Mouse (Mus musculus): ENCODE data around the gene Trim7. TPM values are rescaled to one million over a fixed set of nuclear protein-coding genes. Genes with fewer than 3 reads are reported as not detected.

The Trim7 gene
- polyA plus RNA-seq (2017; shearing (Covaris generic)): 0.80 TPM

GRCm38 (mm10) chr11:48825979-48826751, at the start of gene Trim7, which contains the start of gene Gm12184:
TSS of gene Trim7 (plus strand) at chr11:48826140.
TSS of gene Gm12184 (minus strand) at chr11:48826655.

DNA sequence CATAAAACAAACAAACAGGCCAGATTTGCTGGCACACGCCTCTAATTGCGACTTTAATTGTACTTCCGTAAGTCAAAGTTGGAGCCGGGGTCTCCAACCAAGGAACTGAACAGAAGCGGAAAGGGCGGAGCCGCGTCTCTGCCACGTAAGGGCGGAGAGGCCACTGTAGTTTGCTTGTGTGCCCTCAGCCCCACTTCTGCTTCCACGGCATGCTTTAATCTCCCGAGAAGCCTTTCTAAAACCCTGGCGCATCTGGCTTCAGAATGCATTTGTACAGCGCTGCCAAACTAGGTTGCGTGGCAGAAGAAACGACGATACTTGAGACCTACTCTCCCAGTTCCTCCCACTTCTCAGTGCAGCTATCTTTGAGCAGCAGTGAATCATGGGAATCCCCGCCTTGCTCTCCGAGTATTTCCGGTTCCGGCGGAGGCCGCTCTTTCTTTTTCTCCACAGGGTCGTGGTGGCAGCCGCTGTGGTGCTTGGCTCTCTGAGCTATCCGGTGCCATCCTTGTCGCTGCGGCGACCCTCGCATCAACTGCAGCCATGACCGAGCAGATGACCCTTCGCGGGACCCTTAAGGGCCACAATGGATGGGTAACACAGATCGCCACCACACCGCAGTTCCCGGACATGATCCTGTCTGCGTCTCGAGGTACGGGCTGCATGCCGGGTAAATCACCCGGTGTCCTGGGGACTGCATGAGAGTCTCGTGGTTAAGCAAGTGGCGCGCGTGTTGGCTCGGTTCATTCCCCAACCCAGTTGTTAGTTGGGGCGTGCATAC, 25.8 kb upstream of the Trim7 start, which contains the start of gene Rack1:
TSS of gene Rack1 (plus strand) at position 412 of the 781 bp plus-strand sequence.

DNA sequence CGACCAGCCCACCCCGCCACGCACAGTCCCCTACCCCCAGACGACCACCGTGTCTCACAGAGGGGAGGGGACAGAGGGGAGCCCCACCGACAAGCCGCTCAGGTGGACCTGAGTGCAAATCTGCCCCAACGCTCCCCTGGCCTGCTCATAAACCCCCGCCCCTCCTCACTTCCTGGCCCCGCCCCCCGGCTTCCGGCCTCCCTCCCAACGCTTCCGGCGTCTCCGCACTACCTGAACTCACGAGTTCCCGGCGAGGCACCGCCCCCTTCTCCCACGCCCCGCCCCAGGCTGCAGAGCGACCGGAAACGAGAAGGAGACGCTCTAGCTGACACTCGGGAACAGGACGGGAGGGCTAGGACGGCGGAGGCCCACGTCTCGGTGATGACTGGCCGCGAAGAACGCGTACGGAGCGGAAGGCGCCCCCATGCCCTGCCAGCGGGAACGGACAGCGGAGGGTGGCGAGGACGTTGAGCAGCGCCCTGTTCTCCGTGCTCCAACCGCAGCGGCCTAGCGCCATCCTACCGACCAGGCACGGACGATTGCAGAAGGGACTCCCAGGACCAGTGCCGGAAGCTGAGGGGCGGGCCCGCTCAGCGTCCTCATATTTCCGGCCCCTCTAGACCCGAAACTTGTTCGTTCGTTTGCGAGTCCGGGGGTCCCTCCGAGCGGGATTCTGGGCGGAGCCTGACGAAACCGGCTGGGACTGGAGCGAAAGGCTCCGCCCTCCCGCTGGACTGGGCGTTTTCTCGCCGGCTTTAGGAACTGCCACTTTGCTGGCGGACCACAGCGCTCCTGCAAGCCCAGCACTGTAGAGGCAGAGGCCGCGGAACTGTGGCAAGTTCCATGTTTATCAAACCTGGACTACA, 8.9 kb upstream of the Trim7 start, which contains the start of gene Trim41:
TSS of gene Trim41 (minus strand) at position 554 of the 866 bp plus-strand sequence.

DNA sequence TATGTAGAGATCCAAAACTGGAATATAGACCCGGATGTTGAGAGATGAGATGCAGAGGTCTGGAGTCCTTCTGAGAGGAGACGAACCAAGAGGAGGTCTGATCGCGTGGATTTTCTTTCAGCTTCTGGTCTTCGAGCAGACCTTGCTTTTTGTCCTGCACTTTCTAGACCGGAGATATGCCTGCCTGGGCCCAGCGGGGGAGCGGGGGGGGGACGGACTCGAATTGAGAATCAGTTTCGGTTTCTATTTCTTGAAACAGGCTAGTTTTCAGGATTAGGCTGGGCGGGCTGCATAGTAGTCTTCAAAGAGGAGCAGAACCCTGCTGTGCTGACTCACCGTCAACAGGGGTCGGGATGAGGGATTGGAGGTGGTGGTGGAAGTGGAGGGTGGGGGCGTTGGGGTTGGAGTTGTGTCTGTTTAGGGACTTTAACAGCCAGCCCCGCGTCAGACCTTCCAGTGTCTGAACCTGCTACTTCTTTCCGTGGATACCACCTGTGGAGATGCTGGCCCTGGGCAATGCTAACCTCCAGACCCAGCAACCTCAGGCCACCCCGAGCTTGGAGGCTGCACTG, 45.3 kb downstream of the Trim7 start, which contains the start of gene Irgm1:
TSS of gene Irgm1 (minus strand) at position 483 of the 572 bp plus-strand sequence.

Other genes with a start within 250 kb of the Trim7 start
- gene Rack1, start 25.8 kb upstream of the Trim7 start, polyA plus RNA-seq (2017; shearing (Covaris generic)): 570 TPM
- gene Trim41, start 8.8 kb upstream of the Trim7 start, polyA plus RNA-seq (2017; shearing (Covaris generic)): 0.68 TPM
- 7.8 TPM for gene Gm12184, start 515 bp downstream of the Trim7 start, polyA plus RNA-seq (2017; shearing (Covaris generic))
- gene Irgm1, start 45.5 kb downstream of the Trim7 start, polyA plus RNA-seq (2017; shearing (Covaris generic)): 29.4 TPM
- 0.89 TPM for gene Gm5431, start 76.1 kb downstream of the Trim7 start, polyA plus RNA-seq (2017; shearing (Covaris generic))
- gene Psme2b, start 120.0 kb downstream of the Trim7 start, polyA plus RNA-seq (2017; shearing (Covaris generic)): 101 TPM
- gene Olfr56, start 152.7 kb downstream of the Trim7 start, polyA plus RNA-seq (2017; shearing (Covaris generic)): 0.76 TPM
- gene 9930111J21Rik1, start 153.3 kb downstream of the Trim7 start, polyA plus RNA-seq (2017; shearing (Covaris generic)): 101 TPM
- 1.7 TPM for gene Gm12185, start 166.1 kb downstream of the Trim7 start, polyA plus RNA-seq (2017; shearing (Covaris generic))
- gene Tgtp1, start 168.0 kb downstream of the Trim7 start, polyA plus RNA-seq (2017; shearing (Covaris generic)): 54.3 TPM
- gene 9930111J21Rik2, start 225.1 kb downstream of the Trim7 start, polyA plus RNA-seq (2017; shearing (Covaris generic)): 78.1 TPM
- 80.7 TPM for gene Tgtp2, start 238.1 kb downstream of the Trim7 start, polyA plus RNA-seq (2017; shearing (Covaris generic))